Mouse (Mus musculus) erythroblast, embryonic 14.5 days (primary cell): Measurements from ENCODE around the gene Ccdc138. TPM values are rescaled to one million over a fixed set of nuclear protein-coding genes. Genes with fewer than 3 reads are reported as not detected.
A peak's percentile ranks its signal among the peaks of the same experiment; 100 is the strongest.

ENCODE experiments used
- H3K27me3 ChIP-seq: 2 replicates; pipeline ENCODE4 v1.6.1; 2012; ENCODE audit warnings: inconsistent platforms; ENCODE audit not compliant: control insufficient read depth
- H3K36me3 ChIP-seq: 2 replicates; pipeline ENCODE4 v1.6.1; 2012; ENCODE audit warnings: mild to moderate bottlenecking, inconsistent platforms; ENCODE audit not compliant: control insufficient read depth
- H3K4me1 ChIP-seq: 2 replicates; pipeline ENCODE4 v1.6.1; 2012; ENCODE audit warnings: inconsistent platforms; ENCODE audit not compliant: control insufficient read depth
- H3K4me3 ChIP-seq: replicated peaks from 2 replicates; pipeline ENCODE3; 2012; ENCODE audit warnings: moderate library complexity, mild to moderate bottlenecking, inconsistent platforms
- H3K9me3 ChIP-seq: 2 replicates; pipeline ENCODE4 v1.6.1; 2012; ENCODE audit warnings: low read length, inconsistent platforms, mixed read lengths; ENCODE audit not compliant: control insufficient read depth
- GATA1 ChIP-seq: IDR thresholded peaks from 2 replicates; pipeline ENCODE4 v1.6.1; 2012; ENCODE audit warnings: low read length, inconsistent platforms, mixed read lengths
- TAL1 ChIP-seq: IDR thresholded peaks from 3 replicates; pipeline ENCODE4 v1.6.1; 2012; ENCODE audit warnings: low read length, inconsistent platforms, mixed read lengths
- polyA plus RNA-seq: library from polyadenylated mRNA; stranded (reverse); fragments of >175 nt; gene quantifications from 2 replicates; pipeline ENCODE4 v1.2.3, GENCODE M21; 2012

Ccdc138 gene
- 0.07 and 0.20 TPM in 2 replicates for polyA plus RNA-seq

DNA sequence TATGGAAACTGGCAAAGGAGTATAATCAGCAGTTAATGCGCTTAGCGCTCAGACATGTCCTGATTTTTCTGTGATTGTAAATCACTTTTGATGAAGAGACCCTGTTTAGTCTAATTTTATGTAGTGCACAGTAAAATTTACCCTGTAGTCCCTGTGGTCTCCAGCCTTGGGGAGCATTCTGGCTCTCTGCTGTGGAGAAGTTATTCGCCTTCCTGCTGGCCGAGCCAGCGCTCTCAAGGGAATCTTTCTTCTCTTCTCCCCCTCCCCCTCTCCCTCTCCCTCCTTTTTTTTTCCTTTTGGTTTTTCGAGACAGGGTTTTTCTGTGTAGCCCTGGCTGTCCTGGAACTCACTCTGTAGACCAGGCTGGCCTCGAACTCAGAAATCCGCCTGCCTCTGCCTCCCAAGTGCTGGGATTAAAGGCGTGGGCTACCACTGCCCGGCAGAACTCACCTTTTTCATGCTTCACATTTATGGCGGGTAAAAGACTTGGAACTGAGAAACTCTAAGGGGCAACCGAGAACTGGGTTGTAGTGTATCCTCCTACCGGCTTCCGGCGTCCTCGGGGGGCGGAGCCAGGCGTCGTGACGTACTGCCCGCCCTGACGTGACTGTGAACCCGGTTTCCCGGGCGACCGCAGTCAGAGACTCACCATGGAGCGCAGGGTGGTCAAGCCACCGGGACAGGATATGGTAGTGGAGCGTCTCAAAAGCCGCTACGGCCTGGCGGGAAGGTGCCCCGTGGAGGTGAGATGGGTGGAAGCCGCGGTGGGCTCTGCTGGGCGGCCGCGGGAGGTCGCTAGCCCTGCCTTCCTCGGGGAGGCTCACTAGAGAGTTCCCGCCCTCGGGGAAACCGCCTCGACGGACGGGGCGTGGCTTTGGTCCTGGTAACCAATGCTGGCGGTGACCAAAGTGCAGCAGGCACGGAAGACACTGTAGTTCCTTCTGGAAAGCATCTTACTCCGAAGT lies at the start of gene Ccdc138:
TSS of gene Ccdc138 (plus strand) at position 629 of the 965 bp plus-strand sequence.
- H3K4me3 ChIP-seq: peak within 1 kb of the TSS; percentile 87
- TF ChIP-seq GATA1 (no peak), TAL1 (no peak)
- peaks cover 40% of the 10 kb centered on the region for H3K36me3 ChIP-seq
- H3K4me1 ChIP-seq: peaks cover 20% of the 10 kb centered on the region
- H3K9me3 ChIP-seq: no peaks in the 10 kb centered on the region
- H3K27me3 ChIP-seq: no peaks in the 10 kb centered on the region

DNA sequence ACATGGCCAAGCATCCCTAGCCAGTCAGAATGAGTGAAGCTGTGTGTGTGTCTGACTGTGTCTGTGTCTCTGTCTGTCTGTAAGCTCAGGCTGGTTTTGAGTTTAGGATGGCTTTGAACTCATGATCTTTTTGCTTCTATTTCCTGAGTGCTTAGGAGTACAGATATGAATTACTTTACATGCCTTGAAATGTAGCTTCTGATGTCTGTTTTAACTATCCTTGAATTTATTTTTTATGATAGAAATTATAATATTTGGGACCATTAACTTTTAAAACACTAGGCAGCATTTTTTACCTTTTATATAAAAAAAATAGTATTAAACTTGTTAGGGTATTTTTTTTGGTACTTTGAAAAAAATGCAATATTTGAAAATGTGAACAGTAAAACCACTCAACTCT lies 46.2 kb upstream of the Ccdc138 start:
- peaks cover 65% of the 10 kb centered on the region for H3K36me3 ChIP-seq
- no peaks in the 10 kb centered on the region for H3K9me3 ChIP-seq
- H3K4me1 ChIP-seq: peaks cover 41% of the 10 kb centered on the region
- no peaks in the 10 kb centered on the region for H3K27me3 ChIP-seq
- no peak for TF ChIP-seq TAL1
- TF ChIP-seq GATA1: no peak
- peak overlapping the region; percentile 43 for H3K4me3 ChIP-seq

DNA sequence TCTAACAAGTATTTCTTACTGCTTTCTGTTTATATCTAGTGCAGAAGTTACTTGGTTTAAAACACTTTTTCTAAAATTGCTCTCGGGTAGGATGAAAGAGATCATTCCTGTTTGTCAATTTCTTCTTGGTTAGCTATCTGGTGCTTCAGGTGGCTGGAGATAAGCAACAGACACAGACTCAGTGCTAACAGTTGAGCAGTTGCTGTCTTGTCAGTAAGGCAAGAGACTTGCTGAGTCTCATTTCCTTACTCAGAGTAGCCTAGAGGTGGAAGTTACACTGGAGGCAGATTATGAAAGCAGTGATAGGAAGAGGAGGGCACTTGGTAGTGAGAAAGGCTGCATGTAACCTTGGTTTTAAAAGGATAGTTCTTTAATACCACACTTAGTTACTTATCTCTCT lies 45.6 kb upstream of the Ccdc138 start:
- Histone ChIP-seq H3K4me1 (peaks cover 41% of the 10 kb centered on the region), H3K36me3 (peaks cover 71% of the 10 kb centered on the region), H3K27me3 (no peaks in the 10 kb centered on the region), H3K4me3 (peak overlapping the region; percentile 25), H3K9me3 (no peaks in the 10 kb centered on the region)
- TF ChIP-seq TAL1 (peak; percentile 45; the same call in 2 of the 3 replicates), GATA1 (peak; percentile 79)

DNA sequence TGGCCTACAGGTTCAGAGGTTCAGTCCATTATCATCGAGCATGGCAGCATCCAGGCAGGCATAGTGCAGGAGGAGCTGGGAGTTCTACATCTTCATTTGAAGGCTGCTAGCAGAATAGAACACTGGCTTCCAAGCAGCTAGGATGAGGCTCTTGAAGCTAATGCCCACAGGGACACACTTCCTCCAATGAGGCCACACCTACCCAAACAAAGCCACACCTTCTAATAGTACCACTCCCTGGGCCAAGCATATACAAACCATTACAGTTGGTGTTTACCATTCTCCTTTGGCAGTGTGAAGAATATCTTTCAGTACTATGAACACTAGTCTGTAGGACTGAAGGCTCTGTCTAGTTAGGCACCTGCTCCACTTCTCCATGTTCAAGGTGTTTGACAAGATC lies 37.9 kb upstream of the Ccdc138 start:
- TF ChIP-seq GATA1 (no peak), TAL1 (no peak)
- H3K9me3 ChIP-seq: no peaks in the 10 kb centered on the region
- H3K4me1 ChIP-seq: peaks cover 7% of the 10 kb centered on the region
- H3K27me3 ChIP-seq: no peaks in the 10 kb centered on the region
- H3K4me3 ChIP-seq: no peak overlapping the region
- peaks cover 98% of the 10 kb centered on the region for H3K36me3 ChIP-seq

DNA sequence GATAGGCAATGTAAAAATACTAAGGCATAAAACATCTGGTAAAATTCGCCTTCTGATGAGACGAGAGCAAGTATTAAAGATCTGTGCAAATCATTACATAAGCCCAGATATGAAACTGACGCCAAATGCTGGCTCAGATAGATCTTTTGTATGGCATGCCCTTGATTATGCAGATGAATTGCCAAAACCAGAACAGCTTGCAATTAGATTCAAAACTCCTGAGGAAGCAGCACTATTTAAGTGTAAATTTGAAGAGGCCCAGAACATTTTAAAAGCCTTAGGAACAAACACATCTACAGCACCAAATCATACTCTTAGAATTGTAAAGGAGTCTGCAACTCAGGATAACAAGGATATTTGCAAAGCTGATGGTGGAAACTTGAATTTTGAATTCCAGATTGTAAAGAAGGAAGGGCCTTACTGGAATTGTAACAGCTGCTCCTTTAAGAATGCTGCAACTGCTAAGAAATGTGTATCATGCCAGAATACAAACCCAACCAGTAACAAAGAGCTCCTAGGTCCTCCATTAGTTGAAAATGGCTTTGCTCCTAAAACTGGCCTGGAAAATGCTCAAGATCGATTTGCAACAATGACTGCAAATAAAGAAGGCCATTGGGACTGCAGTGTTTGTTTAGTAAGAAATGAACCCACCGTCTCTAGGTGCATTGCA lies 20.5 kb upstream of the Ccdc138 start:
- no peak overlapping the region for H3K4me3 ChIP-seq
- no peaks in the 10 kb centered on the region for H3K9me3 ChIP-seq
- H3K4me1 ChIP-seq: no peaks in the 10 kb centered on the region
- peaks cover 99% of the 10 kb centered on the region for H3K36me3 ChIP-seq
- H3K27me3 ChIP-seq: no peaks in the 10 kb centered on the region
- TF ChIP-seq TAL1 (no peak), GATA1 (no peak)

DNA sequence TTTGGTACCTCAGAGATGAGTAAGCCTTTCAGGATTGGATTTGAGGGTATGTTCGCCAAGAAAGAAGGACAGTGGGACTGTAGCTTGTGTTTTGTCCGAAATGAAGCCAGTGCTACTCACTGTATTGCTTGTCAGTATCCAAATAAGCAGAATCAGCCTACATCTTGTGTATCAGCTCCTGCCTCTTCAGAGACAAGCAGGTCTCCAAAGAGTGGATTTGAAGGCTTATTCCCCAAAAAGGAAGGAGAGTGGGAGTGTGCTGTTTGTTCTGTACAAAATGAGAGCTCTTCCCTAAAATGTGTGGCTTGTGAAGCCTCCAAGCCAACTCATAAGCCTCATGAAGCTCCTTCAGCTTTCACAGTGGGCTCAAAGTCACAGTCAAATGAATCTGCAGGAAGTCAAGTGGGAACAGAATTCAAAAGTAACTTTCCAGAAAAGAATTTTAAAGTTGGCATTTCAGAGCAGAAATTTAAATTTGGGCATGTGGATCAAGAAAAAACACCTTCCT lies 19.6 kb upstream of the Ccdc138 start:
- Histone ChIP-seq H3K27me3 (no peaks in the 10 kb centered on the region), H3K4me3 (no peak overlapping the region), H3K36me3 (peaks cover 100% of the 10 kb centered on the region), H3K4me1 (no peaks in the 10 kb centered on the region), H3K9me3 (no peaks in the 10 kb centered on the region)
- TF ChIP-seq TAL1 (no peak), GATA1 (no peak)

DNA sequence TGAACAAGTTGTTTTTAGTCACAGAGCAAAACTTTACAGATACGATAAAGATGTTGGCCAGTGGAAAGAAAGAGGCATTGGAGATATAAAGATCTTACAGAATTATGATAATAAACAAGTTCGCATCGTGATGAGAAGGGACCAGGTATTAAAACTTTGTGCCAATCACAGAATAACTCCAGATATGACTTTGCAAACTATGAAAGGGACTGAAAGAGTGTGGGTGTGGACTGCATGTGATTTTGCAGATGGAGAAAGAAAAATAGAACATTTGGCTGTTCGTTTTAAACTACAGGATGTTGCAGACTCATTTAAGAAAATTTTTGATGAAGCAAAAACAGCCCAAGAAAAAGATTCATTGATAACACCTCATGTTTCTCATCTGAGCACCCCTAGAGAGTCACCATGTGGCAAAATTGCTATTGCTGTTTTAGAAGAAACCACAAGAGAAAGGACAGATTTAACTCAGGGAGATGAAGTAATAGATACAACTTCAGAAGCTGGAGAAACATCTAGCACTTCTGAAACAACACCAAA lies 17.7 kb upstream of the Ccdc138 start:
- TF ChIP-seq TAL1 (no peak), GATA1 (no peak)
- Histone ChIP-seq H3K4me3 (no peak overlapping the region), H3K36me3 (peaks cover 100% of the 10 kb centered on the region), H3K4me1 (no peaks in the 10 kb centered on the region), H3K9me3 (no peaks in the 10 kb centered on the region), H3K27me3 (no peaks in the 10 kb centered on the region)

DNA sequence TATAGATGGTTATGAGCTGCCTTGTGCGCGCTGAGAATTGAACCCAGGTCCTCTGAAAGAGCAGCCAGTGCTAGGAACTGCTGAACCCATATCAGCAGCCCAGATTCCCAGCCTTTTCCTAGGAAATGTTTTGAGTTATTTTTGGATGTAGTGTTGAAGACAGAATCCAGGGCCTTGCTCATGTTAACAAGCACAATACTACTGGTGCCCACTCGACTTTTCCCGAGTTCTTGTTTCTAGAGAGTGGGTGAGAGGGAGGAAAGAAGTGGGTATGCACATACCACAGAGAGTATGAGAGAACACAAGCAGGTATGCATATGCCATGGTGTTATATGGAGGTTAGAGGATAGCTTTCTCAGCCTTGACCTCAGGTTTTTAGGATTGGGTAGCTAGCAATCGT lies 6.7 kb upstream of the Ccdc138 start:
- TF ChIP-seq GATA1 (no peak), TAL1 (no peak)
- H3K4me1 ChIP-seq: no peaks in the 10 kb centered on the region
- no peaks in the 10 kb centered on the region for H3K9me3 ChIP-seq
- no peaks in the 10 kb centered on the region for H3K27me3 ChIP-seq
- H3K4me3 ChIP-seq: no peak overlapping the region
- peaks cover 93% of the 10 kb centered on the region for H3K36me3 ChIP-seq

DNA sequence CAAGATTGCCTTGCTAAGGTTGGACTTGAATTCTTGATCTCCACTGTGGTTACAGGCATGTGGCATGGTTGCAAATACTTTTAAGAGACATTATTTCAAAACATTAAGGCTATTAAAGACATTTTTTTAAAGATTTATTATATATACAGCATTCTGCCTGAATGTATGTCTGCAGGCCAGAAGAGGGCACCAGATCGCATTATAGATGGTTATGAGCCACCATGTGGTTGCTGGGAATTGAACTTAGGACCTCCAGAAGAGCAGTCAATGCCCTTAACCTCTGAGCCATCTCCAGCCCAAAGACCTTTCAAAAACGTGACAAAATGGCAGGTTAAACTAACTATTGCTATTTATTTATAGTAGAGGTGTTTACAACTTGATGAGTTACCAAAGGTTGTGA lies 2.1 kb upstream of the Ccdc138 start:
- H3K4me1 ChIP-seq: peaks cover 20% of the 10 kb centered on the region
- H3K4me3 ChIP-seq: no peak overlapping the region
- H3K36me3 ChIP-seq: peaks cover 57% of the 10 kb centered on the region
- no peaks in the 10 kb centered on the region for H3K27me3 ChIP-seq
- no peaks in the 10 kb centered on the region for H3K9me3 ChIP-seq
- TF ChIP-seq GATA1 (no peak), TAL1 (no peak)
